Mouse (Mus musculus) hematopoietic stem cell, adult 5-6 weeks (primary cell): ENCODE data around the gene 1600014C10Rik. TPM values are rescaled to one million over a fixed set of nuclear protein-coding genes. Genes with fewer than 3 reads are reported as not detected.

Source experiments
- ATAC-seq, 2 experiments: fragments of 125-278 bp in 1 of 2; replicated peaks in 1 of 2; 2 replicates each; pipeline ENCODE4 v1.8.0; 2016 to 2017; ENCODE audit warnings: inconsistent platforms in 2 of 2, mild to moderate bottlenecking in 2 of 2, moderate number of reproducible peaks in 2 of 2, low read depth in 1 of 2, moderate TSS enrichment in 1 of 2; ENCODE audit not compliant: low FRiP score in 2 of 2, poor library complexity in 2 of 2, severe bottlenecking in 2 of 2, insufficient read depth in 1 of 2, low TSS enrichment in 1 of 2
- total RNA-seq: library from RNA; stranded (forward); fragments of 172-1452, 232-1000 nt; gene quantifications from 2 replicates; pipeline ENCODE4 v1.2.3, GENCODE M21; 2017

1600014C10Rik gene
- total RNA-seq, 1 experiment from 2014 or later, result 17.9 TPM

DNA sequence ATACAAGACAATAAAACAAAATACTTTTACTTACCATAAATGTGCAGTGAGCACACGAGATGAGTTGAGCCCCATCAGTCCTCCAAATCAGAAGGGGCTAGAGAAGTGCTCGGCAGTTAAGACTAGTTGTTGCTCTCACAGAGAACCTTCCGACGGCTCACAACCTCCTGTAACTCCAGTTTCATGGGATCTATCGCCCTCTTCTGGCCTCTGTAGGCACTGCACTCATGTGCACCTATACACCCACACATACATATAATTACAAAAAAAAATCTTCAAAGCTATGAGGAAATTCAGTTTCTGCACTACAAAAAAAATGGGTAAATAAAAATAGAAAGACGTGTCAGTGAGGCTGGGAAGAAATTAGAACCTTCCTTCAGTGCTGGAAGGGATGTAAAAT lies 21.3 kb downstream of the 1600014C10Rik start:
- ATAC-seq, result no peak

DNA sequence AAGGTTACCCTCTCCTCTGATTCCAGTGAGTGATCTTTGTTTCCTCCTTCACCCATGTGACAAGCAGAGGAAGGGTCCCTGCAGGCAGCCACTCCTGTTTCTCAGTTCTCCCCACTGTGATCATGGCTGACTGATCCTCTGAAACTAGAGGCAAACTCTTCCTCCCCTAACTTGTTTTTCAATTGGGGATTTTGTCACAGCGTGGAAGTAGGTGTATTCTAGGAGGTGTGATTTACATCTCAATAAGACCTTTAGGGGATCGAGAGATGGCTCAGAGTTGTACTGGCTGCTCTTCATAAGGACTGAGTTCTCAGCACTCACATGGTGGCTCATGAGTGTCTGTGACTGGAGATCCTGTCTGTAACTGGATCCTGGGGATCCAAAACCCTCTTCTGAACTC lies 22.8 kb downstream of the 1600014C10Rik start:
- no peak for ATAC-seq

- ATAC-seq, result no peak
Observed at GRCm38 (mm10) chr7:38206564-38206963, 23.5 kb downstream of the 1600014C10Rik start.

DNA sequence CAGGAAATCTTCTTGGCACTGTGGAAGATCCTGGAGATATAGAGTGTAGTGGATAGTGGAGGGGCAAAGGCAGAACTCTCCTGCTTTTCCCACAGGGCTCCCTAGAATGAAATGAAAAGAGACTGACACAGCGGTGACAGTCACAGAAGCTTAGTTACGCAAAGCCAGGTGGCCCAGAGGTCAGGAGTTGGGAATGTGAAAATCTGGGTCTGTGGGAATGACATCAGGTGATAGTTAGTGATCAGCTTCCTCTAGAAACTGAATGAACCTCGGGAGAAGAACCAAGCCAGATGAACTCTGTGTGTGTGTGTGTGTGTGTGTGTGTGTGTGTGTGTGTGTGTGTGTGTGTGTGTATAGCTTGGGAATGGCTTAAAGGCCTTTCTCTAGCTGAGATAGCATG lies 26.0 kb downstream of the 1600014C10Rik start:
- no peak for ATAC-seq

GRCm38 (mm10) chr7:38209478-38210152 lies 26.6 kb downstream of the 1600014C10Rik start:
- no peak for ATAC-seq

DNA sequence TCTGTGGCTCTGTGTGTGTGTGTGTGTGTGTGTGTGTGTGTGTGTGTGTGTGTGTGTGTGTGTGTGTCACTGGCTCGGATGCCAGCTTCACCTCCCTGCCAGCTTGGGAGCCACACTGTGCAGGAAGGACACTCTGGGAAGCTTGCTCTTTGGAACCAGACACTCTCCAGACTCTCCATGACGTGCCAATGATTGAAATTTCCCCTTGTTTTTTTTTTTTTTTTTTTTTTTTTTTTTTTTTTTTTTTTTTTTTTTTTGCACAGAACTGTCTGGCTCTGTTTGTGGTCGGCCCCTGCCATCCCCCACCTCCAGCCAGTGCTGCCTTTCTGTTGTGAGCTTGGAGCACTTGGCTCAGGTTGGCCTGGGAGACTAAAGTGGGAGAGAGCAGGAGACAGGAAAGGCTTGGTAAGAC lies 29.6 kb downstream of the 1600014C10Rik start:
- no peak for ATAC-seq

DNA sequence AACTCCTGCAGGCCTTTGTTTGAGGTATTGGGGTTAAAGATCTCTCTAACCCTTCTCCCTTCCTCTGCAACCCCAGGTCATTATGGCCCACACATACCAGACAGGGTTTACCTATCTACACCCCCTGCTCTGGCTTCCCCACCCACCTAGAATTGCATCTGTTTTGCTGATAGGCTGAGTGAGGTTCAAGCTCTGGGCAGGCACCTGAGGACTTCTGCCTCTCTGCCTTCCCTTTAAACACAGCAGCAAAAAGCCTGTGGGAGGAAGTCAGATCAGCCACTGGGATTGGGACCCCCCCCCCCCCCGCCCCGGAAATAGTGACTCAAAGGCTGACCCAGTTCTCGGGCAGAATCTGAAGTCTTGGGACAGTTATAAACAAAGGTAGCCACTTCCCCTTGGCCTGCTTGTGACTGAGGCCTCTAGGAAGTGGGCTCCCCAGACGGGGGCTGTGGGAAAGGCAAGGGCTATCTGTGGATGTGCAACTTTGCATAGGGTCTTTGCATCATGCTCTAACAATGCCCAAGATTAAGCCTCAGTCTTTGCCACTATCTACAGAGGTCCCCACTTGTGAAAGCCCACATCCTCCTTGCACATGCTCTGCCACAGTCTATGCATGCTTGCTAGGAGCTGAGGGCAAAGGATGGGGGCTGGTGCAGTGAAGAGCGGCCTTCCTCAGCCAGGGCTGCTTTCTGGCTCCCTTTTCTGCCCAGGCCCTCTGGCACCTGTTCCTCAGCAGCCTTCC lies 31.6 kb downstream of the 1600014C10Rik start:
- ATAC-seq, result peak; percentile 69 to 74

DNA sequence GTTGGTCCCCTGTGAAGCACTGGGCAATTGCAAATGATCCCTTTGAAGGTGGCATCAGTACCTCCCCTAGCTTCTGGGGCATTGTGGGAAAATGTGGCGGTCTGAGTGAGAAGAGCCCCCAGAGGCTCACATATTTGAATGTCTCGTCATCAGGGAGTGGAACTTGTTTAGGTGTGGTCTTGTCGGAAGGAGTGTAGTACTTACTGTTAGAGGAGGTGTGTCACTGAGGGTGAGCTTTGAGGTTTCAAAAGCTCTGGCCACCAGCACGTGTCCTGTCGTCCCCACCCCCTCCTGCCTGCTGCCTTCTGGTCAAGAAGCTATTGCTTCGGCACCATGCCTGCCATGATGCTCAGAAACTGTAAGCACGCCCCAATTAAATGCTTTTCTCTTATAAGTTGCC lies 32.3 kb downstream of the 1600014C10Rik start:
- ATAC-seq, result no peak

GRCm38 (mm10) chr7:38215697-38216096 lies 32.7 kb downstream of the 1600014C10Rik start:
- no peak for ATAC-seq

DNA sequence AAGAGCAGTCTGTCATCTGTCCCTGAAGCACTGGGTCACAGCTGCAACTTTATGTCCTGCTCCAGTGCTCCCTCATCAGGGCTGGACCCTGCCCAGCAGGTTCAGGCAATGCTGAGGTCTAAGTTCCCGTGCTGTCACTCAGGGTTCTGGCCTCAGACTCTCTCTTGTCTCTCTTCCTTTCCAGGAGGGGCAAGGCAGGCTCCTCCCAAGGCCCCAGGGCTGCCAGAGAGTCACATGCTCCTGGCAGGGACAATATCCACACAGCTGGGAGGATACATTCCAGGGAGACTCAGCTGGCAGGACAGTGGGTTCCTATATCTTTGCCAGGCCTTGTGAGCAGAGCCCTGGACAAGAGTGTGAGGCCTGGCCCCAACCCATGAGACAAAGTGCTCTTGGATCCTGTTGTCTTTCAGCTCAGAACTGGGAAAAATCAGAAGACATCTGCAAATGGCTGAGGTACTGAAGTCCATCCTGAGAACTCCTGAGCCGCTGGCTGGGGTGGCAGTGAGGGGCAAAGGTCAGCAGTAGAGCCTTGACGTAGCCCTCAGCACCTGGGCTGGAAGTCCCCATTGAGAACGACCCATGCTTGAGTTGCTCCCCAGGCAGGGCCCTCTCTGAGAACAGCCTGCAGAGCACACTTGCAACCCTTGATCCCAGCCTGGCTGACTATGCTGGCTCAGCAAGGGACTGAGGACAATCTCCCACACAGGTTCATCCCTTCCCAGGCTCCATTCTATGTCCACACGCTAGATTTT lies 34.6 kb downstream of the 1600014C10Rik start:
- no peak for ATAC-seq

- ATAC-seq, result no peak
Observed at GRCm38 (mm10) chr7:38218631-38219367, 35.8 kb downstream of the 1600014C10Rik start.

DNA sequence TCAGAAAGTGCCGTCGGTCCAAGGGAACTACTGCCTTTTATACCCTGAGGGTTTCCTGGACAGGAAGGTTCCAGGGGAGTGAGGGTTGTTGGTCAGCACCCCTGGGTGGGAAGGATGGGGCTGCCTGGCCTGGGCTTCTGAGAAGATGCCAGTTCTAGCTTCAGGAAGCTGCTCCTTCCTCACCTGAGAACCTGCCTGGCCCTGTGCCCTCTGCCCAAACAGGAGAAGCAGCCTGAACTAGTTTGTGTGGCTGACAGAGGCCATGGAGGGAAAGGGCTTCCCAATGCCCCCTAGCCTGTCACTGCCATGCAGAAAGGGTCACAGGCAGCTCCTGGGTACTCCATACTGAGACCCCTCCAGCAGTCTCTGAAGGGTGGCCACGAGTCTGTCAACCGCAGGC lies 36.5 kb downstream of the 1600014C10Rik start:
- no peak for ATAC-seq

DNA sequence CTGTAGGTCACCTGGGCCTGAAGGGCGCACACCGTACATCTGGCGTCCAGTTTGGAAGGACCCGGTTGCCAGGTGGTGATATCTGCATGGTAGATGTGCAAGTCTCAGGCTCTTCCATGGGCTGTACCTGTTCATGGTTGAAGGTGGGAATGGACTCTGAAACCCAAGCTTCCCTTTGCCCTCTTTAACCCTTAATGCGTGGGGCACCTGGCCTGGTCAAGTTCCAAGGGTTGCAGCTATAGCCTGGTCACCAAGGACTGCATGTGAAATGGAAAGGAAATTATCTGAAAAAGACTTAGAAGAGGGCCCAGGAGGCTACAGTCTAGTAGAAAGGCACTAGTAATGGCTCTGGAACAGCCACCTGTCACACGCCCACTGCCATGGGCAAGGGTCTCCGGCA lies 37.8 kb downstream of the 1600014C10Rik start:
- ATAC-seq, result no peak

- ATAC-seq, result no peak
Observed at GRCm38 (mm10) chr7:38224577-38225369, 41.8 kb downstream of the 1600014C10Rik start.

GRCm38 (mm10) chr7:38226226-38226625 lies 43.2 kb downstream of the 1600014C10Rik start:
- no peak for ATAC-seq

DNA sequence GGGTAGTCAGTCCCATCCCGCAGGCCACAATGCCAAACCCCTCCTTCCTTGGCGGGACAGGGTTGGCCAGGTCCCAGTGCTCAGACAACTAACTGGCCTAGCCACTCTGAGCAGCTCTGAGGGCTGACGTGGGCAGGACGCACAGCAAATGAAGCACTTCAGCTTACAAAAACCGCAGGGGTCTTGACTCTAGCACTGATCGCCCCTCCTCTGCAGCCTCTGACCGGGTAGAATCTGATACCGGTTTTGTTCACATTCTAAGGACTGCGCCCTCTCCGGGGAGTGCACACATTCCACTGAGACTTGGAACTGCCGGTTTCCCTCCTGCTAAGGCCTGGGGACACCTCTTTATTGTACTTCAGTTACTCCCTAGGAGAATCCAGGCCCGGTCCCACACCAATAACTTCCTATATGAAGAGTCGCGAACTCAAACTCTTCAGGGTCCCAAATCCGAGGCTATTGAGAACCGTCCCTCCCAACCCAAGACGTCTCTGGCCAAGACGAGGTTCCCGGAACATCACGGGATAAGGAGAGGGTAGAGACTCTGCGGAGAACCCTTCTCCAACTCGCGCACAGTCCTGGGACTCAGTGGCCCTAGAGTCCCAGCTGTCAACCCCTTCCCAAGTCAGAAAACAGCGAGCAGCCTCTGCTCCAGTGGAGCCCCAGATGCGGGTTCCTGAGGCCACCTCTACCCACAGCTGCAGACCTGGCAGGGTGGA lies 44.3 kb downstream of the 1600014C10Rik start:
- peak; percentile 53 to 54 for ATAC-seq
